ENCODE assay signal across 9 mouse cellular contexts in the genomic region with DNA sequence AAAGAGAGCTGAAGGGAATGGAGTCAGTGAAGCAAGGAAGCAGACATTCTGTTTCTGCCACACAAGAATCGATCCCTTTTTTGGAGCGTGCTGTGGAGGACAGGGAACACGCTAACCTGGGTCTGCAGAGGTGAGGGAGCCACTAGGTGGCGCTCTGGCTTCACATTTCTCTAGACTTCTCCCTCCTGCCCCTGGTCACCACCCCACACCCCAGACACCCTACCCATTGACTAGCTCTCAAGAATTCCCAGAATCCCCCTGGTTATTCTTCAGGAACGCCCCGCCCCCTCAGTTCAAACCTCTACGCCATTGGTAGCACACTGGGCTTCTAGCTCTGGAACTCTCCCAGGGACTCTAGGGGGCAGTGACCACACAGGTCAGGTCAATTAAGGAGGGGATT. TPM values are rescaled to one million over a fixed set of nuclear protein-coding genes. Genes with fewer than 3 reads are reported as not detected.
DNase-seq lines count a peak whose midpoint lies in the region; ATAC-seq and TF ChIP-seq lines count a peak whose summit lies in the region.
"Had no signal": no experiment of that assay in that cellular context is flagged by ENCODE, and none has a peak within 500 bp of the region (broad histone marks: within the 10 kb centered on the region; RNA-seq: fewer than 3 reads in every experiment).

No protein-coding gene starts in this region.

- no peaks in the 10 kb centered on the region for H3K36me3 ChIP-seq in forebrain, postnatal 0 days (ENCODE audit: insufficient read depth)
- H3K36me3 ChIP-seq in lung, embryonic 15.5 days, result peaks cover 7% of the 10 kb centered on the region

- peak; percentile 90 for TF ChIP-seq CTCF in cerebellum, adult 2 months (IDR thresholded peaks at IDR 0.05; ENCODE audit: borderline replicate concordance, insufficient read depth, low read depth, low read length)
- peak; percentile 70 for TF ChIP-seq CTCF in forebrain, postnatal 0 days (IDR thresholded peaks at IDR 0.05; ENCODE audit: low read depth)

- no peaks in the 10 kb centered on the region for H3K27me3 ChIP-seq in cerebellum, adult 2 months (ENCODE audit: control insufficient read depth, insufficient read depth, low read length)
- H3K27me3 ChIP-seq in forebrain, postnatal 0 days (ENCODE audit: insufficient read depth, low read length), result no peaks in the 10 kb centered on the region
- no peaks in the 10 kb centered on the region for H3K27me3 ChIP-seq in lung, embryonic 15.5 days

- H3K4me3 ChIP-seq in cerebellum, adult 2 months (replicated peaks; ENCODE audit: insufficient read depth, low read depth, low read length), result no peak overlapping the region
- H3K4me3 ChIP-seq in forebrain, postnatal 0 days (ENCODE audit: low read depth, low read length), result no peak overlapping the region
- no peak overlapping the region for H3K4me3 ChIP-seq in lung, embryonic 15.5 days

- H3K27ac ChIP-seq in cerebellum, adult 2 months (ENCODE audit: insufficient read depth, low read length), result no peak overlapping the region
- H3K27ac ChIP-seq in forebrain, postnatal 0 days (ENCODE audit: low read depth, low read length), result no peak overlapping the region
- 0 out of 2 replicates have a peak overlapping the region, but pooled peaks have one; percentile 47 for H3K27ac ChIP-seq in lung, embryonic 15.5 days
- H3K27ac ChIP-seq: macrophage had no signal

- H3K9ac ChIP-seq in forebrain, postnatal 0 days, result no peak overlapping the region
- no peak overlapping the region for H3K9ac ChIP-seq in lung, embryonic 15.5 days

- 22% methylated on average over 7 of the region's 7 CpGs for WGBS in cerebellum, adult 2 months
- WGBS in forebrain, postnatal 0 days, result 41% methylated on average over 7 of the region's 7 CpGs
- WGBS in lung, embryonic 15.5 days, result 47% methylated on average over 7 of the region's 7 CpGs

- TF ChIP-seq POLR2A in cerebellum, adult 2 months (IDR thresholded peaks at IDR 0.05; ENCODE audit: borderline replicate concordance, insufficient read depth, low read length), result no peak

- peak; percentile 63 for DNase-seq in Muller cell, postnatal 12 days (ENCODE audit: inconsistent ontology term)
- peak; percentile 65 to 76 for DNase-seq in cerebellum, adult 2 months
- DNase-seq in forebrain, postnatal 0 days, result peak; percentile 75
- peak; percentile 32 for DNase-seq in heart, postnatal 25 days (ENCODE audit: low spot score)
- peak; percentile 82 to 88 for DNase-seq in kidney, postnatal 4 days
- peak; percentile 55 for DNase-seq in ovary, postnatal 14 days (ENCODE audit: low spot score)
- peak; percentile 84 for DNase-seq in thymus, postnatal 14 days

- no peak overlapping the region for H3K4me2 ChIP-seq in forebrain, postnatal 0 days (ENCODE audit: low read depth)
- H3K4me2 ChIP-seq in lung, embryonic 15.5 days, result no peak overlapping the region; the same call in 1 of the 2 replicates

- intact Hi-C loops in heart, postnatal 25 days (cut with DNase I), result loop anchor here (2.0 kb wide), 1 partner anchor 43 kb away; no protein-coding TSS in a partner anchor

- H3K4me1 ChIP-seq in cerebellum, adult 2 months (ENCODE audit: control insufficient read depth, insufficient read depth, low read length), result peaks cover 4% of the 10 kb centered on the region; the same call in 1 of the 2 replicates
- no peaks in the 10 kb centered on the region for H3K4me1 ChIP-seq in forebrain, postnatal 0 days (ENCODE audit: insufficient read depth)
- peaks cover 33% of the 10 kb centered on the region for H3K4me1 ChIP-seq in lung, embryonic 15.5 days

- peak; percentile 81 for ATAC-seq in forebrain, postnatal 0 days
- no peak for ATAC-seq in lung, embryonic 15.5 days (ENCODE audit: borderline replicate concordance, extremely low read depth, low FRiP score, low TSS enrichment)

- H3K9me3 ChIP-seq in forebrain, postnatal 0 days (ENCODE audit: low read length), result no peaks in the 10 kb centered on the region
- H3K9me3 ChIP-seq in lung, embryonic 15.5 days, result no peaks in the 10 kb centered on the region

RNA-seq across cellular contexts. Expression of a gene that starts 4.8 kb away (rescaled TPM):
- 68.7 and 71.0 TPM in 2 replicates for polyA plus RNA-seq in cerebellum, adult 2 months (2012; rRNA removed)
- 80.1 and 108 TPM in 2 replicates for total RNA-seq in forebrain, postnatal 0 days (2014; rRNA removed)
- 84.3 and 96.8 TPM in 2 replicates for polyA plus RNA-seq in forebrain, postnatal 0 days (2015; fragmentation: Nextera tagmentation; extraction: Ambion mirVana)
- total RNA-seq in heart, postnatal 25 days (2021), result 1 to 10 TPM; 7.4 to 8.4 TPM
- polyA plus RNA-seq in lung, embryonic 15.5 days (2015; fragmentation: Nextera tagmentation; extraction: Ambion mirVana), result 48.0 and 50.5 TPM in 2 replicates

RNA-seq across cellular contexts. Expression of a gene that starts 13.0 kb away (rescaled TPM):
- polyA plus RNA-seq in cerebellum, adult 2 months (2012; rRNA removed), result 26.5 and 30.5 TPM in 2 replicates
- 16.9 and 21.6 TPM in 2 replicates for total RNA-seq in forebrain, postnatal 0 days (2014; rRNA removed)
- 16.9 and 27.8 TPM in 2 replicates for polyA plus RNA-seq in forebrain, postnatal 0 days (2015; fragmentation: Nextera tagmentation; extraction: Ambion mirVana)
- total RNA-seq in heart, postnatal 25 days (2021), result 10 to 100 TPM; 49.2 to 56.9 TPM
- 32.6 and 35.0 TPM in 2 replicates for polyA plus RNA-seq in lung, embryonic 15.5 days (2015; fragmentation: Nextera tagmentation; extraction: Ambion mirVana)

RNA-seq across cellular contexts. Expression of a gene that starts 19.5 kb away (rescaled TPM):
- polyA plus RNA-seq in cerebellum, adult 2 months (2012; rRNA removed), result 38.7 and 39.3 TPM in 2 replicates
- 62.5 and 72.1 TPM in 2 replicates for total RNA-seq in forebrain, postnatal 0 days (2014; rRNA removed)
- 42.5 and 43.5 TPM in 2 replicates for polyA plus RNA-seq in forebrain, postnatal 0 days (2015; fragmentation: Nextera tagmentation; extraction: Ambion mirVana)
- total RNA-seq in heart, postnatal 25 days (2021), result 10 to 100 TPM; 13.5 to 18.0 TPM
- 40.6 and 41.1 TPM in 2 replicates for polyA plus RNA-seq in lung, embryonic 15.5 days (2015; fragmentation: Nextera tagmentation; extraction: Ambion mirVana)

RNA-seq across cellular contexts. Expression of a gene that starts 31.3 kb away (rescaled TPM):
- polyA plus RNA-seq in cerebellum, adult 2 months (2012; rRNA removed), result 15.9 and 16.0 TPM in 2 replicates
- total RNA-seq in forebrain, postnatal 0 days (2014; rRNA removed), result 15.8 and 19.8 TPM in 2 replicates
- 11.3 and 11.8 TPM in 2 replicates for polyA plus RNA-seq in forebrain, postnatal 0 days (2015; fragmentation: Nextera tagmentation; extraction: Ambion mirVana)
- 10 to 100 TPM; 35.7 to 35.8 TPM for total RNA-seq in heart, postnatal 25 days (2021)
- polyA plus RNA-seq in lung, embryonic 15.5 days (2015; fragmentation: Nextera tagmentation; extraction: Ambion mirVana), result 108 and 111 TPM in 2 replicates

RNA-seq across cellular contexts. Expression of a gene that starts 31.4 kb away (rescaled TPM):
- 7.0 and 7.2 TPM in 2 replicates for polyA plus RNA-seq in cerebellum, adult 2 months (2012; rRNA removed)
- 24.5 and 27.3 TPM in 2 replicates for total RNA-seq in forebrain, postnatal 0 days (2014; rRNA removed)
- polyA plus RNA-seq in forebrain, postnatal 0 days (2015; fragmentation: Nextera tagmentation; extraction: Ambion mirVana), result 93.9 and 109 TPM in 2 replicates
- 1 to 10 TPM; 4.1 to 4.7 TPM for total RNA-seq in heart, postnatal 25 days (2021)
- 556 and 595 TPM in 2 replicates for polyA plus RNA-seq in lung, embryonic 15.5 days (2015; fragmentation: Nextera tagmentation; extraction: Ambion mirVana)

Comparison
In these comparisons a context has a peak if more than half of its experiments do, and no peak if none do; other contexts are left out.
1. DNase-seq: peak in every context shown above with its lines; median percentile 85 in kidney, postnatal 4 days; 84 in thymus, postnatal 14 days; 75 in forebrain, postnatal 0 days; 70 in cerebellum, adult 2 months; 63 in Muller cell, postnatal 12 days; 55 in ovary, postnatal 14 days; 32 in heart, postnatal 25 days.